Mouse (Mus musculus): Measurements from ENCODE around the gene Actg2. TPM values are rescaled to one million over a fixed set of nuclear protein-coding genes. Genes with fewer than 3 reads are reported as not detected.

The Actg2 gene
- total RNA-seq, 2 experiments from 2014 or later, result not detected

- no peak for DNase-seq (ENCODE audit: low spot score in 2 of 2)
These were observed 55.9 kb downstream of the Actg2 start for GRCm38 (mm10) chr6:83480019-83480655.

GRCm38 (mm10) chr6:83479193-83479592, 56.9 kb downstream of the Actg2 start:
- DNase-seq (ENCODE audit: low spot score in 2 of 2), result no peak

- no peak for DNase-seq (ENCODE audit: low spot score in 2 of 2)
These were observed 57.4 kb downstream of the Actg2 start for GRCm38 (mm10) chr6:83478628-83479027.

- no peak for DNase-seq (ENCODE audit: low spot score in 2 of 2)
These were observed 57.8 kb downstream of the Actg2 start for GRCm38 (mm10) chr6:83478217-83478616.

- no peak for DNase-seq (ENCODE audit: low spot score in 2 of 2)
These were observed 60.6 kb downstream of the Actg2 start for GRCm38 (mm10) chr6:83475431-83475830.

DNA sequence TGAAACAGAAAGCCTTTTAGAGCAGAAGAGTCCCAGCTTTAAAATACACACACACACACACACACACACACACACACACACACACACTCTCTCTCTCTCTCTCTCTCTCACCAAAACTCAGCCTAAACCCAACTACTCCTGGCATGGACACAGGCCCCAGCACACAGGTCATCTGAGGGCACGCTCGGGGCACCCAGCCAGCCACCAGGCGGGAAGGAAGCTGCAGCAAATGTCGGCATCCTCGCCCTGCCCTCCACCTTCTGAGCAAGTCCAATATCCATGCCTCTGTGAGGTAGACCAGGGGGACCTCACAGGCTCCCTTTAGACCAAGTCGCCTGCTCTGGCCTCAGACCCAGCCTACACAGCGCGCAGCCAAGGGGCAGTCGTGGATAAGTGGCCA, 62.8 kb downstream of the Actg2 start:
- DNase-seq (ENCODE audit: low spot score in 2 of 2), result no peak

- DNase-seq (ENCODE audit: low spot score in 2 of 2), result no peak
These were observed 64.3 kb downstream of the Actg2 start for GRCm38 (mm10) chr6:83471739-83472138.

GRCm38 (mm10) chr6:83464011-83464410, 72.1 kb downstream of the Actg2 start:
- DNase-seq (ENCODE audit: low spot score in 2 of 2), result no peak

Other genes with a start within 250 kb of the Actg2 start
- gene Mthfd2, start 210.4 kb downstream of the Actg2 start, total RNA-seq (2021), result 1 to 10 TPM; 6.6 to 7.1 TPM
- 10 to 100 TPM; 19.2 to 20.5 TPM for gene Mob1a, start 210.2 kb downstream of the Actg2 start, total RNA-seq (2021)
- gene Bola3, start 187.1 kb downstream of the Actg2 start, total RNA-seq (2021), result 10 to 100 TPM; 47.1 to 58.9 TPM
- 10 to 100 TPM; 53.2 to 58.7 TPM for gene Tet3, start 77.2 kb downstream of the Actg2 start, total RNA-seq (2021)
- 10 to 100 TPM; 28.2 to 33.3 TPM for gene Dguok, start 29.3 kb downstream of the Actg2 start, total RNA-seq (2021)
- 10 to 100 TPM; 35.4 to 36.4 TPM for gene Stambp, start 36.5 kb upstream of the Actg2 start, total RNA-seq (2021)
- not detected for gene Clec4f, start 119.9 kb upstream of the Actg2 start, total RNA-seq (2021)
- gene Cd207, start 141.6 kb upstream of the Actg2 start, total RNA-seq (2021), result not detected
- not detected for gene Vax2, start 175.0 kb upstream of the Actg2 start, total RNA-seq (2021)
- under 1 TPM; 0.20 to 0.37 TPM for gene Atp6v1b1, start 206.7 kb upstream of the Actg2 start, total RNA-seq (2021)
- gene Ankrd53, start 226.4 kb upstream of the Actg2 start, total RNA-seq (2021), result not detected
- gene Tex261, start 239.5 kb upstream of the Actg2 start, total RNA-seq (2021), result 10 to 100 TPM; 46.8 to 49.1 TPM

Measured in layer of hippocampus, adult 18-20 months (tissue).